Mouse (Mus musculus) ES-CJ7 (cell line): ENCODE measurements at regions not wholly inside any gene's neighbourhood (a gene's known extent, or its start where the extent isn't known, plus 50 kb on each side); places are given as distances from the start of the nearest gene placed in this dataset.
A peak's percentile ranks its signal among the peaks of the same experiment; 100 is the strongest.

ENCODE experiments used
- DNase-seq: peaks from one replicate; pipeline ENCODE4 v3.0.0; 2011; ENCODE audit warnings: low read depth, low spot score

- DNase-seq, result no peak
These were observed 130.4 kb upstream of the Tmtc2 start for GRCm38 (mm10) chr10:105704472-105705235.

GRCm38 (mm10) chr10:105693131-105693530 lies 118.9 kb upstream of the Tmtc2 start:
- DNase-seq, result no peak

- no peak for DNase-seq
These were observed 115.1 kb upstream of the Tmtc2 start for GRCm38 (mm10) chr10:105689388-105689787.

- DNase-seq, result no peak
These were observed 114.6 kb upstream of the Tmtc2 start for GRCm38 (mm10) chr10:105688879-105689278.

GRCm38 (mm10) chr10:105686876-105687275 lies 112.6 kb upstream of the Tmtc2 start:
- no peak for DNase-seq

- DNase-seq, result no peak
These were observed 105.3 kb upstream of the Tmtc2 start for GRCm38 (mm10) chr10:105679598-105679997.

- no peak for DNase-seq
These were observed 92.7 kb upstream of the Tmtc2 start for GRCm38 (mm10) chr10:105666959-105667358.

GRCm38 (mm10) chr10:105660761-105661160 lies 86.5 kb upstream of the Tmtc2 start:
- peak; percentile 55 for DNase-seq

GRCm38 (mm10) chr10:105656788-105657187 lies 82.5 kb upstream of the Tmtc2 start:
- no peak for DNase-seq

GRCm38 (mm10) chr10:105652475-105652874 lies 78.2 kb upstream of the Tmtc2 start:
- no peak for DNase-seq

GRCm38 (mm10) chr10:105639011-105639451 lies 64.8 kb upstream of the Tmtc2 start:
- DNase-seq, result peak; percentile 2

- DNase-seq, result no peak
These were observed 64.2 kb upstream of the Tmtc2 start for GRCm38 (mm10) chr10:105638500-105638899.

GRCm38 (mm10) chr10:105626842-105627241 lies 52.6 kb upstream of the Tmtc2 start:
- DNase-seq, result no peak

- DNase-seq, result no peak
These were observed 51.2 kb upstream of the Tmtc2 start for GRCm38 (mm10) chr10:105625324-105625950.
